Mouse (Mus musculus): ENCODE results near the gene Osm. TPM values are rescaled to one million over a fixed set of nuclear protein-coding genes. Genes with fewer than 3 reads are reported as not detected.
A peak's percentile ranks its signal among the peaks of the same experiment; 100 is the strongest.

Gene Osm
- total RNA-seq (2017): 95.2 and 98.0 TPM in 2 replicates

DNA sequence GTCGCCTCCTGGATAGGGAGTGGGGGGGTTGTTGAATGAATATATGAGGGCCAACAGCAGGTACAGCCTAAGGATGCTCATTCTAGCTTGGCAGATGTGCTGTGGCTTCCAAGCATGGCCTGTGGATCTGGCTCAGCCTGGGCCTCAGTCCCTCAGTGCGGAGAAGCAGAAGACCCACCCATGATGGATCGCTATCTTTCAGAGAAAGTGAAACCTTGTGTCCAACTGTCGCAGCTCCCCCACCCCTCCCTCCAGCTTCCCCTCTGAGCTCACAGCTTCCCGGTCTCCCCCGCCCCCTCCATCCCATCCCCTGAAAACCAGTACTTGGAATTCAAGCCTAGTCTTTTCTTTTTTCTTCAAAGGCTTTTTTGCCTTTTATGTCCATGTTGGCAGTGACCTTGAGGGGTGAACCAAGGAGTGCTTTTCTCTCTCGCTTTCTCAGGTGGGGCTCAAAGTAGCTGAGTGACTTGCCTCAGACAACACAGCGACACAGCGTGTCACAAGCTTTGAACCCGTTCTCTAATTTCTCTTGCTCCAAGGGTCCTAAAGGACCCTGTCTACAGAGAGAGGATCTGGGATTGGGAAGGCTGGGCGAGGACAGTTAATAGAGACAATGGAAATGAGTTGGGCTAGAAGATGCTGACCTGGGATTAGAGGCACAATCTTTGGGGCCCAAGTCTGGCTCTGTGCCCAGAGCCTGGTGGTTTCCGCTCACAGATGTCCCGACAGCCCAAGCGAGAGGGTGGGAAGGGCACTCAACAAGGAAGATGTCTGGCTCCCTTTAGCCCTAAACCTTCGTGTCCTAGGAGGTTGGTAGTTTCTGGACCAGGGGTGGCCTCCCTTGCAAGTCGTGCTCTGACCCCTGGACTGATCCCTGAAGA, at the start of gene Osm:
Gene Osm, plus strand, starts transcription at position 756 of the 881 bp plus-strand sequence.
- no peak for ATAC-seq (ENCODE audit: extremely low read depth, insufficient number of reproducible peaks, low FRiP score, poor library complexity, severe bottlenecking)

DNA sequence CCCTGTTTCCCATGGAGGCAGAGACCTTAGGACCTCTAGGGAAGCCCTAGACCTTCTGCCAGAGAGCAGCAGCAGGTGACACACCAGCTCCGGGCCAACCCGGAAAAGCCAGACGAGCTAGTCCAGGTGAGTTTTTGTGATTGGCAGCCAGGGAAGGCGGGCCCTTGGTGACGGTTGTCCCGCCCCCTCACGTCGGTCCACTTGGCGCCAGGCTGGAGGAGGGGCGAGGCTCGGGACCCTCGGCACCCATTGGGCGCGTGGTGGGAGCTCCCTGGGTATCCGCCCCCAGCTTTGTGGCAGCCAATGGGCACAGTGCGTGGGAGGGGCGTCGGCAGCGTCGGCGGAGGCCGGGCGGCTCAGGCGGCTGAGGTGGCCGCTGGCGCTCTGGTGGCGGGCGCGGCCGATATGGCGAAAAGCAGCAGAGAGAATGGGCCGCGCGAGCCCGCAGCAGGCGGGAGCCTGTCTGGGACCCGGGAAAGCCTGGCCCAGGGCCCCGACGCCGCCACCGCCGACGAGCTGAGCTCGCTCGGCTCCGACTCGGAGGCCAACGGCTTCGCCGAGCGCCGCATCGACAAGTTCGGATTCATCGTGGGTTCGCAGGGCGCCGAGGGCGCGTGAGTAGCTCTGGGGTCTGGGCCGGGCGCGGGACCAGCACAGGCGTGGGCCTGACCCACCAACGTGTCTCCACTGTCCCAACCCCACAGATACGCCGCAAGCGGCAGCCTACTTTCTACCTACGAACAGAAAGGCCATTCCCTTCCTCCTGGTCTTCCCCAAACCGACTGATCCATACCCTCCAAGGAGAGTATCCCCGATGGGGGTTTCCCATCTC, 49.5 kb upstream of the Osm start, which contains the start of gene Tbc1d10a:
Gene Tbc1d10a, plus strand, starts transcription at position 304 of the 832 bp plus-strand sequence.
- peak; percentile 99 for ATAC-seq (ENCODE audit: extremely low read depth, insufficient number of reproducible peaks, low FRiP score, poor library complexity, severe bottlenecking)

DNA sequence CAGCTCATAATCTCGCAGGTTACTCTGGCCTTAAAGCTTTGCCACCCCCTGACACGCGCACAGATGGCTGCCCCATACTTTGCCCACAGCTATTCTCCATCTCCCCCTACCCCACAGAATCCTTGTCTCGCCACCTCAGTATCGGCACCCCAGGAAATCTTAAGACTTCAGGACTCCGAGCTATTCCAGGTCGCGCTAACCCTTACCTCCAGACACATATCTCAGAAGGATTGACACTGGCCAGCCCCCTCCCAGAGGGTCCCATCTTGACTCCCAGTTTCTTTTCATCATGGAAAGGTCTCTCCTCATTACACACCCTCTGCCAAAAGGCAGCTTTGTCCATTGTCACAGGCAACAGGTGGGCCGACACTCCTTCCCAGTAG, 48.9 kb upstream of the Osm start:
- ATAC-seq (ENCODE audit: extremely low read depth, insufficient number of reproducible peaks, low FRiP score, poor library complexity, severe bottlenecking): no peak

DNA sequence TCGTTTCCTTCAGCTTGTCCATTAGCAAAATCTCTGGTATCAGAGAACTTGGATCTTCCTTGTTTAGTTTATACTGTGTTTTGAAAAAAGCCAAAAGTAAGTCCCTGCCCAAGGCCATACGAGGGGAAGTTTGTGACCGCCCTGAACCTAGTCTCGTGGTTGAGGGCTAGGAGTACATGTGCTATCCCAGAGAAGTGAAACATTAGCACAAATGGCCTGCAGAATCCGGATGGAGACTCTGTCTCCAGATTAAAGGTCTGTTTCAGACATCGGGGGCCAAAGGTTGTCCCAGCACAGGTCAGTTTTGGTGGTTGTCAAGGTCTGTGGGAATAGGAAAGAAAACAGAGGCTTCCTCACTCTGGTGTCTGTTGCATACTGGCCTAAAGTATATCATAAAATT, 47.0 kb upstream of the Osm start:
- no peak for ATAC-seq (ENCODE audit: extremely low read depth, insufficient number of reproducible peaks, low FRiP score, poor library complexity, severe bottlenecking)

GRCm38 (mm10) chr11:4190677-4191076, 45.5 kb upstream of the Osm start:
- no peak for ATAC-seq (ENCODE audit: extremely low read depth, insufficient number of reproducible peaks, low FRiP score, poor library complexity, severe bottlenecking)

DNA sequence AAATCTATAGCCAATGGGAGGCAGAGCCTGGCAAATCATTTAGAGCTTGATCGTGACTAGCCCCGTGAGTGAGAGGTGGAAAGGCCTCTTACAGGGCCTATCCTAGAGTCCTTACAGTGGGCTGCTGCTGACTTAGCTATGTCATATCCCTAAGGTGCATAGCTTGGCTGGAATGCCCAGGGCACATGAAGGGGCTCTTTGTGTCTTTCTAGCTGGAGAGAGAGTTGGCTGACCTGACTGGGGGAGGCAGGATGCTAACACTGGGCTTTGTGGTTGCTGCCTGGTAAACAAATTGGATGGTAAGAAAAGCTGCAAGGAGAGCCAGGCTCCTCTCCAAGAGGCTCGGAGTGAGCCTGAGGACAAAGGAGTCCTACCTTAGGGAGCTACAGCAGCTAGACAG, 43.5 kb upstream of the Osm start:
- no peak for ATAC-seq (ENCODE audit: extremely low read depth, insufficient number of reproducible peaks, low FRiP score, poor library complexity, severe bottlenecking)

DNA sequence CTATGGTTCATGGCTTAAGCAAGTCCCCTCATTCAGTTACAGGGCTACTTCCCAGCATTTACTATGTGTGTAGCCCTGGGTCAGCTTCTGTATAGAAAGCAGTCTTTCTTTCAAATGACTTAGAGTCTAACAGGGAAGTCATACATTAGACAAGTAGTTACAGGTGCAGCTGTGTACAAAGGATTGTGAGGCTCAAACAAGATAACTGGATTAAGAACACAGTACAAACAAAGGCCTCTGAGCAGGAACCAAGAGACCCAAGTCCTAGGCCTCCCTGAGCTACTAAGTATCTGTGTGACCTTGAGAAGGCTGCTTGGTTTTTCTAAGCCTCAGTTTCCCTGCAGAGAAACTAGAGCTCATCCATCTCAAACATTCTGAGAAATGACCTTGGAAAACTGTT, 42.8 kb upstream of the Osm start:
- no peak for ATAC-seq (ENCODE audit: extremely low read depth, insufficient number of reproducible peaks, low FRiP score, poor library complexity, severe bottlenecking)

DNA sequence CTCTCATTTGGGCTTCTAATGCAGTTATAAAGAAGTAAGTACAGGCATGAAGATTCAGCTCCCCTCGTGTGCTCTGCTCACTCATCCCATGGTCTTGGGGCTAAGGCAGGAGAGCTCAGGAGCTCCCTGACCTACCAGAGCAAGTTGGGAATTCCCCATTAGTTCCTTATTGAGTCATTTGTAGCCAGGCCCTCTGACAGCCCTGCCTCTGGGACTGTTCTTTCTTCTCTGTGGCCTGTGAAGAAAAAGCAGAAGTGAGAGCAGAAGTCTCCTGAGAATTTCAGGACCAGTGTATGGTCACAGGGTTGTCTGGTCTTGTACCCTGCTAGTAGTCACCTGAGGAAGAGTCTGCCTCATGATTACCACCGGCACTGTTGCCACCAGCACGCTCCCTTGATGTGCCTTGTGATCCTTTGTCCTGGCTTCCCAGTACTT, 40.6 kb upstream of the Osm start:
- ATAC-seq (ENCODE audit: extremely low read depth, insufficient number of reproducible peaks, low FRiP score, poor library complexity, severe bottlenecking): peak; percentile 89

DNA sequence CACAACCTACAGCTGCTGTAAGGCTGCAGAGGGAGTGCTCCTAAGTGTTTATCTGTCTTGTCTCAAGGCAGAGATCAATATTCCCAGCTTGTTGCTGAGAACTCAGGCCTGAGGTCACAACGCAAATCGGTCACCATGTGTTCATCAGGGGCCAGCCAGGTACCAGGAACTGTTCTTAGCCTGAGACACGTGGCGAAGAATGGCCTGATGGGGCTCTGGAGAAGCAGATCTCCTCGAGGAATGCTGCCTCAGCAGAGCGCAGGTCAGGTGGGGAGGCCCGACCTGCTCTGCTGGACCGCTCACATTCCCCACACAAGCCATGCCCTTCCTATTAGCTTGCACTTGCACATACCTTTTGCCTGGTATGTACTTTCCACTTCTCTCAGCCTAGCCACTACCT, 39.6 kb upstream of the Osm start:
- no peak for ATAC-seq (ENCODE audit: extremely low read depth, insufficient number of reproducible peaks, low FRiP score, poor library complexity, severe bottlenecking)

DNA sequence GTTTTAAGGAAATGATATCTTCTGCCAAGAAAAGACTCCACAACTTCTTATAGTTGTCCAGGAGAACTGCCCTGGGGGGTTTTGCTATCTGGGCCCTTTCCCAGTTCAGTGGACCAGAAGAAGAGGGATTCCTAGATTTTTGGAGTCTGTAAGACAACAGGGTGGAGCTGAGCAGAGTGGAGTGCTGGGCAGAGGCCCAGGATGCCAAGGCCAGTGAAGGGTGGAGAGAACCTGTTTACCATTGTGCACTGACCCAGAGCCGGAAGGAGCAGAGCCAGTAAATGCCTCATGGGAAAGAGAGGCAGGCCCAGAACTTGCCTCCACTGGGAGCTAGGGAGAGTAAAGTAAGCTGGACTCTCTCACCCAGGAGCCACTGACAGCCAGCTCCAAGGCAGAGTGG, 38.5 kb upstream of the Osm start:
- no peak for ATAC-seq (ENCODE audit: extremely low read depth, insufficient number of reproducible peaks, low FRiP score, poor library complexity, severe bottlenecking)

DNA sequence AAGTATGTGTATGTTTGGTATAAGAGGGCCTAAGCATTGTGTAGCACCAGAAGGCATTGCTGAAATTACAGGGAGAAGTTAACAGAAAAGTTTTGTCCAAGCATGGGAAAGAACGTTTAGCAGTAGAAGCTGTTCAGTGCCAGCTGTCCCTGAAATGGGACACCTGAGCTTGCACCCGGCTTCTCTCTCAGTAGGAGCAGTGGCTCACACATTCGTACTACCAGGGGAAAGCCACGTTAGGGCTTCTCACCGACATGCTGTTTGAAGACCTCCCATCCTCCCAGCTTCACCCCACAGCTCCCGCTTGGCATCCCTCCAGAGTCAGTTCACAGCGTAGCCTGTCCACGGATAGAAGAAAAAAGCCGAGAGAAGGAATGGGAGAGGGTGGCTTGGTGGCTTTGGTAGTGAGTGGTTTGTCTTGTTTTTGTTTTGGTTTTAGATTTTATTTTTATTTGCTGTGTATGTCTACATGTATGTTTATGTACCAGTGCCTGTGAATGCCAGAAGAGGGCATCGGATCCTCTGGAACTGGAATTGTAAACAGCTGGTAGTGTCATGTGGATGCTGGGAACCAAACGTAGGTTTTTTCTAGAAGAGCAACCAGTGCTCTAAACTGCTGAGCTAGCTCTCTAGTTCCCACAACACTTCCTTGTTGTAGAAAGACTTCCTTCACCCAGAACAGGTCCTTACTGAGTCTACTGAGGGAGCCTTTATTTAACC, 34.1 kb upstream of the Osm start:
- no peak for ATAC-seq (ENCODE audit: extremely low read depth, insufficient number of reproducible peaks, low FRiP score, poor library complexity, severe bottlenecking)

DNA sequence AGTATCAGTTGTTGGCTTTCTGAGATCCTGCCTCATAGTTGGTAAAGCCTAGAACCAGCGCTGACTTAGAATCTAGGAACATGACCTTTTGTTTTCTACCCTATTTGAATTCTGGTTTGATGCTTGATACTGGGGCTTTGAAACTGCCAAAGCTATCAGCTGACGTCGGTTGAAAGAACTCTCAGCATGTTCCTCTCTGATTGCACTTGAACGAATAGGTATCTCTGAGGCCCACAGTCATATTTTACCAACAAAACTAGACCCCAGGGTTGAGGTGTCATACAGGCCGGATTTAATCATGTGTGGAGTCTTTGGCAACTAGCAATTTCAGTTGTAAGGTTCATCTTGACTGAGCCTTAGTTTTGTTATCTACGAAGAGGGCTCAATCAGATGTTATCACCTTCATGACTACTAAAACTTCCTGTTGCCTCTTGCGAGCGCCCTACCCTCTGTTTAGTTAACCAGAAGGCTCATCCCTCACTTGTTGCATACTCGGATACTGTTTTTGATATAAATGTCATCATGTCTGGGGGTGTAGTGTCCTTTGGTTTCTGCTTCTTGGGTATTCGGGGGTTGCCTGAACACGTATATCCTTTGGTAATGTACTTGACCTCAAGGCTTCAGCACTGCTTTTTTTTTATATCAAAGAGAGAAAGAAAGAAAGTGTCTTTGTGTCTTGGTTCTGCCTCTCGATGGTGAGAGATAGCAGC, 33.1 kb upstream of the Osm start:
- ATAC-seq (ENCODE audit: extremely low read depth, insufficient number of reproducible peaks, low FRiP score, poor library complexity, severe bottlenecking): no peak

DNA sequence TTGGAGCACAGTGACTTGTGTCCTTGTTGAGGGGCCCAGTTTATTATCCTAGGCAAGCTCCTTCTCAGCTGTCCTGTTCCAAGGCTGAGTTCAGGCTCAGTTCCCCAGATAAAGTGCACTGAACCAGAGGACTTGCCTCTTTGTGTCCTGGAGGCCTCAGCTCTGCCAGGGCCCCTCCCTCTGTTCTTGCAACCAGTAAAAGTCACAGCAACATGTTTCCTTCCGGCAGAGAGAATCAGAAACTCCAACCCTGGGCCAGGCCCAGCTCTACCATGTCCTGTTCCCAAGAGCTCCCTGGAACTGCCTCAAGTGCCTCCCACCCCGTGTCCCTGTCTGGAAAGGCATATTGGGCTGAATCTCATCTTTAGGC, 32.5 kb upstream of the Osm start:
- no peak for ATAC-seq (ENCODE audit: extremely low read depth, insufficient number of reproducible peaks, low FRiP score, poor library complexity, severe bottlenecking)

DNA sequence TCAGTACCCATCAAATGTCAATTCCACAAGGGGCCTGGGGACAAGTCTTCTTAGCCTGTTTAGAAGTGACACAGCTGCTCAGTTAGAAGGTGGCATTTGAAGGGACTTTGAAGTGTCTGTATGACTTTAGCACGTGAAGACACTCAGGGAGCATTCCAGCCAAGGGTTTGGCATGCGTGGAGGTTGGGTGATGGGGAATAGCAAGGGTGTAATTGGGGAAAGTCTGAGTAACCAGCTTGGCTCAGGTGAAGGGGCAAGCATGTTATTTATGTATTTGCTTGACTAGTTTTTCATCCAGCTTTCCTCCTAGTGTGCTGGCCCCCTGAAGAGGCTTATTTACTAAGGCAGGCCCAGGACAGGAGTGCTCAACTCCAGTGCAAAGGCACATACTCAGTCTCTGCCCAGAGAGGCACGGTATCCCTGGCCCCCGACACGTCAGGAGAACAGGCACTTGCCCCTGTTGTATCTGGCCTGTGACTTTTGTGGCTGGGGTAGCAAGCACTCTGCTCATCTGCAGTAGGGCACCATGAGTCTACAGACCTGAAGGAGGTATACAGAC, 31.0 kb upstream of the Osm start:
- ATAC-seq (ENCODE audit: extremely low read depth, insufficient number of reproducible peaks, low FRiP score, poor library complexity, severe bottlenecking): no peak

DNA sequence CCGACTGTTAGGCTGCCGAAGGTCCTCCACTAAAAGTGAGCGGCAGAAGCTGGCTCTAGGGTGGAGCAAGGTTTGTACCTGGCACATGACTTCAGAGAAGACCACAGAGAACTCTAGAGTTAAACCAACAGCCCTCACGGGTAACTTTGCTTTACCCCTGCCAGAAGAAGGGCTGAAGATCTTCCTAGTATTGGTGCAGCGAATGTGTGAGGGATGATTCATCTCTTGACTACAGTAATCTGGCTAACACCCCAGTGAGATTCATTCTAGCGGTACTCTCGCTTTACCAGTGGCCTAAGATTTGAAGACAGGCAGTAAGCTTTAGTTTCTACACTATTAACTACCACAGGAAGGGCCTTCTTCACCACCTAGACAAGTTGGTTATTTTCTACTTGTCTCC, 30.3 kb upstream of the Osm start:
- no peak for ATAC-seq (ENCODE audit: extremely low read depth, insufficient number of reproducible peaks, low FRiP score, poor library complexity, severe bottlenecking)

GRCm38 (mm10) chr11:4206563-4206962, 29.7 kb upstream of the Osm start:
- ATAC-seq (ENCODE audit: extremely low read depth, insufficient number of reproducible peaks, low FRiP score, poor library complexity, severe bottlenecking): no peak

GRCm38 (mm10) chr11:4207655-4208054, 28.6 kb upstream of the Osm start:
- ATAC-seq (ENCODE audit: extremely low read depth, insufficient number of reproducible peaks, low FRiP score, poor library complexity, severe bottlenecking): no peak

DNA sequence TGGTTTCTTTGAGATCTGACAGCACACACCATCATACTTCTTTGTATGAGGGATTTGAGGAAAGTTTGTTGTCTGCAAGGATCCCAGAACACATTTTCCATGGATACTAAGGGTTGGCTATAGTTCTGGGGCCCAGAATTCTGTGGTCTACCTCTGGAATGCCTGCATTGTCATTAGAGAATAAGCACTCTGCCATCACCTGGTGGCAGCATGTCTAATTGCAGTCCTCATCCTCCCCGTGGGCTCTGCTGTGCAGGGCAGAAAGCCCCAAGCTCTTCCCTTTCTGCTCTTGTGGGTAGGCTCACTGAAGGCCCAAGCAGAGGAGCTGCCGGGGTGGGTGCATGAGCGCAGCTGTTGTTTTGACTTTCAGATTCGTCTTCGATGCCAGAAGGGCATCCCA, 26.7 kb upstream of the Osm start:
- no peak for ATAC-seq (ENCODE audit: extremely low read depth, insufficient number of reproducible peaks, low FRiP score, poor library complexity, severe bottlenecking)

DNA sequence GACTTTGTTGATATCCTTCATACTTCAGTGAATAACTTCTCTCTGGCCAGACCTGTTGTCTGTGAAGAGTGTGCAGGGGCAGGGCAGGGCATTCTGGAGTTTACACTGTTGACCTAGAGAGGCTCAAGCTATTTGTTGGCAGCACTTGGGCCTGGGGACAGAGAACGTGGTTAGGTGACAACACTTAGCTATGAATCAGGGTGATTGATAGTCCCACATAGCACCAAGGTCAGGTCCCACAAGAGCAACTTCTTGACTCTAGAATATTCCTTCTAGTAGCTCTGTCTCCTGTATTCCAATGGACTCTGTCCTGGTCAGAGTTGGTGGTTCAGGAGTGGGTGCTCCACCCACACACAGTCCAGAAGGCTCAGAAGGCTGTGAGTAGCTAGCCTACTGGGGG, 25.4 kb upstream of the Osm start:
- ATAC-seq (ENCODE audit: extremely low read depth, insufficient number of reproducible peaks, low FRiP score, poor library complexity, severe bottlenecking): no peak
